In the genomic region with DNA sequence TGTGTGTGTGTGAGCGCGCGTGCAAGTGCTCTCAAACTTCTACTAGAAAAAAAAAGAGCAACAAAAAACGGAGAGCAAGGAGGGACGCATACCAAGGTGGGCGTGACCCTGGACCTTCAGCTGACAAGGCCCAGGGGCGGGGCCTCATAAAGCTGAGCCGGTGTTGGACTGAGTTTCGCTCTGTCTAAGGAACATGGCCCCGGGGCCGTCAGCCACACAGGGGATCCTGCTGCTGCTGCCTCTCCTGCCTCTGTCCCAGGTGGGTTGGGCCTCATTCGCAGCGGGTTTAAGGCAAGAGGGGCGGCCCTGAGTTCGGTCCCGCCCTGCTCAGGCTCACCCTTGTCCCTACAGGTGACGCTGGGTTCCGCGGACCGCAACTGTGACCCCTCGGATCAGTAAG, we compare ENCODE assay signal across 7 mouse cellular contexts. TPM values are rescaled to one million over a fixed set of nuclear protein-coding genes. Genes with fewer than 3 reads are reported as not detected.
A peak's percentile ranks its signal among the peaks of the same experiment; 100 is the strongest.
DNase-seq lines count a peak whose midpoint lies in the region; ATAC-seq and TF ChIP-seq lines count a peak whose summit lies in the region.

TSS of gene Tmem52 (plus strand) at position 163 of the 400 bp plus-strand sequence.

- 0 out of 2 replicates have a peak, but pooled peaks cover 2% of the 10 kb centered on the region for H3K27me3 ChIP-seq in forebrain, embryonic 16.5 days (replicated peaks; ENCODE audit: control insufficient read depth, insufficient read depth, low read length)
- peaks cover 6% of the 10 kb centered on the region; the same call in 1 of the 2 replicates for H3K27me3 ChIP-seq in hindbrain, embryonic 13.5 days
- peaks cover 3% of the 10 kb centered on the region; the same call in 1 of the 2 replicates for H3K27me3 ChIP-seq in liver, adult 2 months (ENCODE audit: control insufficient read depth, insufficient read depth, low read length)

- no peak for ATAC-seq in forebrain, embryonic 16.5 days
- no peak for ATAC-seq in hindbrain, embryonic 13.5 days (ENCODE audit: low FRiP score)

- in situ Hi-C loops in ES-E14 (cut with MboI; ENCODE audit: low sequenced_read_pairs in 2 of 2, unreplicated experiment in 2 of 2), result no loop called here

- no peaks in the 10 kb centered on the region for H3K36me3 ChIP-seq in ES-E14 (ENCODE audit: control insufficient read depth, insufficient read depth, low read length, poor library complexity, severe bottlenecking)
- no peaks in the 10 kb centered on the region for H3K36me3 ChIP-seq in forebrain, embryonic 16.5 days (ENCODE audit: control insufficient read depth, insufficient read depth)
- no peaks in the 10 kb centered on the region for H3K36me3 ChIP-seq in hindbrain, embryonic 13.5 days
- H3K36me3 ChIP-seq in liver, adult 2 months (ENCODE audit: control insufficient read depth, insufficient read depth, low read length), result no peaks in the 10 kb centered on the region

- no peak for TF ChIP-seq CTCF in liver, adult 2 months (IDR thresholded peaks at IDR 0.05; ENCODE audit: low read depth, low read length)

- no peak for TF ChIP-seq POLR2A in liver, adult 2 months (IDR thresholded peaks at IDR 0.05; ENCODE audit: extremely low read depth, insufficient read depth, low read length)

- H3K79me2 ChIP-seq in liver, adult 2 months (ENCODE audit: control insufficient read depth, insufficient read depth, low read length), result no peaks in the 10 kb centered on the region

- H3K4me1 ChIP-seq in ES-E14 (ENCODE audit: control insufficient read depth in 2 of 2, insufficient read depth in 2 of 2, low read length in 2 of 2, poor library complexity in 1 of 2), result peaks cover 0 to 19% of the 10 kb centered on the region in 2 experiments; a peak in 1 of 4 replicates
- H3K4me1 ChIP-seq in forebrain, embryonic 16.5 days (replicated peaks; ENCODE audit: control insufficient read depth, insufficient read depth, low read length), result peaks cover 3% of the 10 kb centered on the region; the same call in 1 of the 2 replicates
- peaks cover 6% of the 10 kb centered on the region for H3K4me1 ChIP-seq in hindbrain, embryonic 13.5 days (replicated peaks)
- H3K4me1 ChIP-seq in liver, adult 2 months (ENCODE audit: control insufficient read depth, insufficient read depth, low read length), result 0 out of 2 replicates have a peak, but pooled peaks cover 3% of the 10 kb centered on the region

- no peaks in the 10 kb centered on the region for H3K9me3 ChIP-seq in ES-E14 (ENCODE audit: control insufficient read depth, insufficient read depth, low read depth, low read length)
- no peaks in the 10 kb centered on the region for H3K9me3 ChIP-seq in forebrain, embryonic 16.5 days (ENCODE audit: control insufficient read depth, low read length)
- H3K9me3 ChIP-seq in hindbrain, embryonic 13.5 days, result no peaks in the 10 kb centered on the region

- H3K9ac ChIP-seq in ES-E14 (ENCODE audit: insufficient read depth, low read depth, low read length, poor library complexity, severe bottlenecking), result no peak within 1 kb of the TSS
- no peak within 1 kb of the TSS; the same call in 1 of the 2 replicates for H3K9ac ChIP-seq in forebrain, embryonic 16.5 days (replicated peaks; ENCODE audit: low read depth, low read length)
- no peak within 1 kb of the TSS for H3K9ac ChIP-seq in hindbrain, embryonic 13.5 days
- H3K9ac ChIP-seq in liver, adult 2 months (ENCODE audit: low read depth, low read length), result peak within 1 kb of the TSS; percentile 71

- peak; percentile 84 for DNase-seq in ES-E14 (ENCODE audit: low read depth, low spot score)
- peak; percentile 63 for DNase-seq in adrenal gland, adult 2 months
- no peak for DNase-seq in liver, adult 2 months (ENCODE audit: extremely low read depth, low read depth, low spot score)
- peak; percentile 44 for DNase-seq in naive thymus-derived CD4-positive, alpha-beta T cell, adult 2 months (ENCODE audit: low read depth)
- no peak for DNase-seq in cerebellum, adult 8-10 months

- WGBS in forebrain, embryonic 16.5 days, result 9% methylated on average over 21 of the region's 21 CpGs
- WGBS in hindbrain, embryonic 13.5 days, result 16% methylated on average over 19 of the region's 21 CpGs
- WGBS in liver, adult 2 months, result 12% methylated on average over 21 of the region's 21 CpGs

- H3K27ac ChIP-seq in ES-E14 (ENCODE audit: insufficient read depth, low read depth, low read length, poor library complexity, severe bottlenecking), result no peak within 1 kb of the TSS
- H3K27ac ChIP-seq in forebrain, embryonic 16.5 days (ENCODE audit: low read length), result no peak within 1 kb of the TSS
- H3K27ac ChIP-seq in hindbrain, embryonic 13.5 days, result no peak within 1 kb of the TSS
- no peak within 1 kb of the TSS for H3K27ac ChIP-seq in liver, adult 2 months (replicated peaks; ENCODE audit: insufficient read depth, low read depth, low read length)

- peak within 1 kb of the TSS; percentile 59 to 63 for H3K4me3 ChIP-seq in ES-E14 (ENCODE audit: insufficient read depth in 1 of 2, low read depth in 1 of 2, low read length in 2 of 2, poor library complexity in 1 of 2, severe bottlenecking in 1 of 2)
- H3K4me3 ChIP-seq in forebrain, embryonic 16.5 days (replicated peaks; ENCODE audit: low read length), result no peak within 1 kb of the TSS
- no peak within 1 kb of the TSS for H3K4me3 ChIP-seq in hindbrain, embryonic 13.5 days
- H3K4me3 ChIP-seq in liver, adult 2 months (ENCODE audit: insufficient read depth, low read depth, low read length), result peak within 1 kb of the TSS; percentile 66

- peak within 1 kb of the TSS; percentile 27 for H3K4me2 ChIP-seq in forebrain, embryonic 16.5 days (ENCODE audit: low read length)
- H3K4me2 ChIP-seq in hindbrain, embryonic 13.5 days, result 0 out of 2 replicates have a peak within 1 kb of the TSS, but pooled peaks have one; percentile 23

TF ChIP-seq in ES-E14, 5 proteins besides CTCF, POLR2A, EP300 and RAD21:
- TF ChIP-seq MAFK (IDR thresholded peaks at IDR 0.05; ENCODE audit: insufficient read depth, low read depth, low read length) (no peak), ZNF384 (IDR thresholded peaks at IDR 0.05; ENCODE audit: low read depth, low read length) (no peak), ZC3H11A (IDR thresholded peaks at IDR 0.05; ENCODE audit: borderline replicate concordance, low read depth, low read length) (no peak), HCFC1 (IDR thresholded peaks at IDR 0.05; ENCODE audit: borderline replicate concordance, insufficient read depth, low read length) (no peak), CHD2 (IDR thresholded peaks at IDR 0.05; ENCODE audit: low read depth, low read length) (no peak)

RNA-seq across cellular contexts. Expression of gene Tmem52, which starts in this region (rescaled TPM):
- total RNA-seq in ES-E14 (2012; rRNA removed), result 0.58 and 0.67 TPM in 2 replicates
- 10 to 100 TPM in 1 of 2 experiments, 1 to 10 TPM in 1; 7.5 to 13.1 TPM for total RNA-seq in adrenal gland, adult 2 months (2021)
- polyA plus RNA-seq in adrenal gland, adult 2 months (2012; rRNA removed), result 79.1 and 189 TPM in 2 replicates
- not detected in 2 replicates for polyA plus RNA-seq in forebrain, embryonic 16.5 days (2015; fragmentation: Nextera tagmentation; extraction: Ambion mirVana)
- not detected in 2 replicates for polyA plus RNA-seq in hindbrain, embryonic 13.5 days (2015; fragmentation: Nextera tagmentation; extraction: Ambion mirVana)
- not detected in 2 replicates for total RNA-seq in liver, adult 2 months (2014; rRNA removed)
- polyA plus RNA-seq in liver, adult 2 months (2012; rRNA removed), result not detected in 2 replicates

Comparison
In these comparisons a context has a peak if more than half of its experiments do, and no peak if none do; other contexts are left out.
1. RNA of gene Tmem52 (polyA plus RNA-seq): 79.1 to 189 TPM in adrenal gland, adult 2 months; not detected in hindbrain, embryonic 13.5 days, not detected in liver, adult 2 months and not detected in forebrain, embryonic 16.5 days; every median in the first group is over 10 times any median in the second.
2. Peak in DNase-seq and H3K4me3 ChIP-seq in ES-E14; RNA of the gene not detected or under 1 TPM.
3. DNase-seq: peak in adrenal gland, adult 2 months (single experiment) and naive thymus-derived CD4-positive, alpha-beta T cell, adult 2 months (single experiment); none in liver, adult 2 months (single experiment) and cerebellum, adult 8-10 months (single experiment).